Mouse (Mus musculus) intestine, embryonic 14.5 days (tissue): ENCODE data around the gene Siae. TPM values are rescaled to one million over a fixed set of nuclear protein-coding genes. Genes with fewer than 3 reads are reported as not detected.

Experiments used
- ATAC-seq: fragments of 200-750 bp; cut with Nextera tagmentation; replicated peaks from 2 replicates; pipeline ENCODE4 v1.8.0; 2017; ENCODE audit warnings: low read depth, moderate number of reproducible peaks, moderate TSS enrichment, moderate library complexity; ENCODE audit not compliant: low FRiP score, low TSS enrichment
- DNase-seq: peaks from one replicate; pipeline ENCODE4 v3.0.0-alpha.2; 2018; ENCODE audit warnings: low spot score
- H3K27ac ChIP-seq: fragments of 300-500 bp; sonication (generic); 2 replicates; pipeline ENCODE4 v1.5.1; 2014; ENCODE audit warnings: low read depth, mild to moderate bottlenecking, control low read depth
- H3K27me3 ChIP-seq: fragments of 300-500 bp; sonication (generic); replicated peaks from 2 replicates; pipeline ENCODE4 v1.6.1; 2014; ENCODE audit warnings: low read length, control low read depth; ENCODE audit not compliant: control insufficient read depth, insufficient read depth
- H3K36me3 ChIP-seq: fragments of 300-500 bp; sonication (generic); 2 replicates; pipeline ENCODE4 v1.6.1; 2014; ENCODE audit warnings: low read length, control low read depth; ENCODE audit not compliant: control insufficient read depth, insufficient read depth
- H3K4me1 ChIP-seq: fragments of 300-500 bp; sonication (generic); replicated peaks from 2 replicates; pipeline ENCODE4 v1.6.1; 2014; ENCODE audit warnings: low read length, control low read depth, mixed read lengths; ENCODE audit not compliant: control insufficient read depth, insufficient read depth
- H3K4me2 ChIP-seq: fragments of 300-500 bp; sonication (generic); 2 replicates; pipeline ENCODE4 v1.6.1; 2014; ENCODE audit warnings: low read length
- H3K4me3 ChIP-seq: fragments of 300-500 bp; sonication (generic); 2 replicates; pipeline ENCODE4 v1.5.1; 2014; ENCODE audit warnings: low read depth, low read length, control low read depth, mixed read lengths
- H3K9ac ChIP-seq: fragments of 300-500 bp; sonication (generic); 2 replicates; pipeline ENCODE4 v1.6.1; 2014; ENCODE audit warnings: mild to moderate bottlenecking, low read length
- H3K9me3 ChIP-seq: fragments of 300-500 bp; sonication (generic); 2 replicates; pipeline ENCODE4 v1.6.1; 2016; ENCODE audit warnings: low read length, control low read depth; ENCODE audit not compliant: control insufficient read depth
- whole genome bisulfite sequencing: fragments of 180-500 bp; shearing (Covaris S2); extraction: QIAGEN DNeasy Blood & Tissue Kit; methylation state at CpG from one replicate; pipeline ENCODE4 v1.1.7; 2014; 5-methylcytosine and 5-hydroxymethylcytosine counted together
- polyA plus RNA-seq: library from polyadenylated mRNA; unstranded; fragments of >200 nt; fragmentation: Nextera tagmentation; extraction: Ambion mirVana; gene quantifications from 2 replicates; pipeline ENCODE4 v1.2.1, GENCODE M21; 2014

The Siae gene
- polyA plus RNA-seq, 1 experiment from 2014 or later: 12.2 TPM

GRCm38 (mm10) chr9:37632305-37632704 lies 76.8 kb downstream of the Siae start:
- ATAC-seq (no peak), DNase-seq (no peak)
- Histone ChIP-seq H3K27ac (no peak overlapping the region), H3K9me3 (no peaks in the 10 kb centered on the region), H3K4me2 (no peak overlapping the region), H3K36me3 (no peaks in the 10 kb centered on the region), H3K27me3 (no peaks in the 10 kb centered on the region), H3K4me1 (no peaks in the 10 kb centered on the region), H3K4me3 (no peak overlapping the region), H3K9ac (no peak overlapping the region)
- WGBS: 74% methylated on average over 2 of the region's 2 CpGs

- no peak for ATAC-seq
- 91% methylated on average over 3 of the region's 3 CpGs for whole genome bisulfite sequencing
- no peak overlapping the region for H3K27ac ChIP-seq
- no peak overlapping the region for H3K4me2 ChIP-seq
- no peak overlapping the region for H3K4me3 ChIP-seq
- H3K9ac ChIP-seq: no peak overlapping the region
- DNase-seq: no peak
- H3K27me3 ChIP-seq: no peaks in the 10 kb centered on the region
- H3K9me3 ChIP-seq: no peaks in the 10 kb centered on the region
- no peaks in the 10 kb centered on the region for H3K4me1 ChIP-seq
- H3K36me3 ChIP-seq: no peaks in the 10 kb centered on the region
Observed at GRCm38 (mm10) chr9:37634269-37634668, 78.8 kb downstream of the Siae start.

GRCm38 (mm10) chr9:37636335-37636734 lies 80.8 kb downstream of the Siae start:
- WGBS: 22% methylated on average over 7 of the region's 7 CpGs
- no peaks in the 10 kb centered on the region for H3K36me3 ChIP-seq
- no peaks in the 10 kb centered on the region for H3K27me3 ChIP-seq
- H3K9me3 ChIP-seq: no peaks in the 10 kb centered on the region
- no peak for ATAC-seq
- no peak overlapping the region for H3K27ac ChIP-seq
- H3K4me1 ChIP-seq: no peaks in the 10 kb centered on the region
- no peak overlapping the region for H3K9ac ChIP-seq
- peak; percentile 58 for DNase-seq
- H3K4me3 ChIP-seq: no peak overlapping the region
- no peak overlapping the region for H3K4me2 ChIP-seq

DNA sequence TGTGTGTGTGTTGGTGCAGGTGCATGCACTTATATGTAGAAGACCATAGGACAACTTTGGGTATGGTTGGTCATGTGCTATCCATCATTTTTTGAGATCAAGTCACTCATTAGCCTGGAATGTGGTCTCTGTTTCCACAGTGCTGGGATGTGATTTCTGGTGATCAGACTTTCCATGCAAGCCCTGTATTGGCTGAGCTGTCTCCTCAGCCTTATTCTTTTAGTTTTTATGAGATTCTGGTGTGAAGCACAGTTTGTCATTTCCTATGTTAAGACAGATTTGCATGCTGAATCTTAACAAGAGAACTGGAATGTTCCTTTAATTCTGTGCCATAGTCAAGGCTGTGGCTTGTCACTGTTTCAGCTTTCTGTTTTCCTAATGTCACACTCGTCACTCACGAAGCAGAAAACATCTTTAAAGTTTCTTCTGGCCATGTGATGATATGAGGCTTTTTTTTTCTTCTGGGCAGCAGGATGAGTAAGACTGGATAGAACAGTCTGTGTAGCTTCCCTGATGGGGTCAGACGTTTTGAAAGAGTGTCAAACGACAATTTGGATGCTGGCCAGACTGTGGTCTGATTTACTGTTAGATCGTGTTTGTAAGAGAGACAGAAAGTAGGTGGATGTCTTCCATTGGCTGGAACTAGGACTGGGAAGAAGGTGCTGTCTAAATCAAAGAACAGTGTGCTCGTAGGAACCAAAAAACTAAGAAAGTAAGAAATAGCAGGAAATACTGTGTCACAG lies 81.5 kb downstream of the Siae start:
- Histone ChIP-seq H3K36me3 (no peaks in the 10 kb centered on the region), H3K9ac (no peak overlapping the region), H3K27ac (no peak overlapping the region), H3K4me3 (no peak overlapping the region), H3K4me2 (no peak overlapping the region), H3K9me3 (no peaks in the 10 kb centered on the region), H3K4me1 (no peaks in the 10 kb centered on the region), H3K27me3 (no peaks in the 10 kb centered on the region)
- WGBS: 40% methylated on average over 6 of the region's 6 CpGs
- ATAC-seq (no peak), DNase-seq (no peak)

DNA sequence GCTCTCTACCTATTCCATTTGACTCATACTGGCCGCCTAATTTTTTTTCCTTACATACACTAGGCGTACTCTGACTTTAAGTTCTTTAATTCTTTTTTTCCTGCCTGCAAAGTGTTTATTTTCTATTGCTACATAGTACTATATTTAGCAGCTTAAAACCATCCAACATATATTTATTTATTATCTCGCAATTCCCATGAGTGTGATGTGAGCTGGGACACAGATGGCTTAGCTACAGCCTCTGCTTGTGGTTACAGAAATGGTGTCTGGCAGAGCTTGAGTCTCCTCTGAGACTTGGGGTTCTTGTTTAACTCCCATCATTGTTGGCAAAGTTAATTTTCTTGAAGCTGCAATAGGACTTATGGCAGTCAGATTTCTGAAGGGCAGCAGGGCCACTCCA lies 83.2 kb downstream of the Siae start:
- DNase-seq (no peak), ATAC-seq (no peak)
- Histone ChIP-seq H3K9ac (no peak overlapping the region), H3K36me3 (no peaks in the 10 kb centered on the region), H3K4me3 (no peak overlapping the region), H3K9me3 (no peaks in the 10 kb centered on the region), H3K4me1 (no peaks in the 10 kb centered on the region), H3K27me3 (no peaks in the 10 kb centered on the region), H3K27ac (no peak overlapping the region), H3K4me2 (no peak overlapping the region)
- 76% methylated on average over 3 of the region's 3 CpGs for WGBS

GRCm38 (mm10) chr9:37646246-37646645 lies 90.7 kb downstream of the Siae start:
- Histone ChIP-seq H3K4me1 (no peaks in the 10 kb centered on the region), H3K9ac (no peak overlapping the region), H3K27me3 (no peaks in the 10 kb centered on the region), H3K9me3 (no peaks in the 10 kb centered on the region), H3K4me2 (no peak overlapping the region), H3K27ac (no peak overlapping the region), H3K4me3 (no peak overlapping the region), H3K36me3 (peaks cover 37% of the 10 kb centered on the region)
- 85% methylated on average over 3 of the region's 3 CpGs for WGBS
- ATAC-seq: no peak
- DNase-seq: no peak

DNA sequence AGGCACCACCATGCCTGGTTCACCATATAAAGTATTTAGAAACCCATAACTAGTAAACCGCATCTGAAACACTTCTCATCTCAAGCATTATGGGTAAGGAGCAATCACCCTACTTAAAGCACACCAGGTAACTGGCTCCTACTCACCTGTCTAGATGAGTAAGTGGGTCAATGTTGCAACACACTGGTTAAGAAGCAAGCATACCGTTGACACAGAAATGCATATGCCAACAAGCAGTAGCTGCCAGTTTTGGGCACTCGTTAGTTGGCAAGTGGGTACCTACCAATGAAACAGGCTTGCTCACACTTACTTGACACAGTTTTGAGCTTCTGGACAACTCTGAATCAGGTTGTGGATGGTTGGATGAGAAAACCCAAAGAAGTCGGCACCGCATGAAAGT lies 95.1 kb downstream of the Siae start:
- Histone ChIP-seq H3K36me3 (peaks cover 76% of the 10 kb centered on the region), H3K4me1 (peaks cover 4% of the 10 kb centered on the region; the same call in 1 of the 2 replicates), H3K4me2 (no peak overlapping the region), H3K9ac (no peak overlapping the region), H3K27me3 (no peaks in the 10 kb centered on the region), H3K27ac (no peak overlapping the region), H3K4me3 (no peak overlapping the region), H3K9me3 (no peaks in the 10 kb centered on the region)
- ATAC-seq (no peak), DNase-seq (no peak)
- 97% methylated on average over 5 of the region's 5 CpGs for WGBS

DNA sequence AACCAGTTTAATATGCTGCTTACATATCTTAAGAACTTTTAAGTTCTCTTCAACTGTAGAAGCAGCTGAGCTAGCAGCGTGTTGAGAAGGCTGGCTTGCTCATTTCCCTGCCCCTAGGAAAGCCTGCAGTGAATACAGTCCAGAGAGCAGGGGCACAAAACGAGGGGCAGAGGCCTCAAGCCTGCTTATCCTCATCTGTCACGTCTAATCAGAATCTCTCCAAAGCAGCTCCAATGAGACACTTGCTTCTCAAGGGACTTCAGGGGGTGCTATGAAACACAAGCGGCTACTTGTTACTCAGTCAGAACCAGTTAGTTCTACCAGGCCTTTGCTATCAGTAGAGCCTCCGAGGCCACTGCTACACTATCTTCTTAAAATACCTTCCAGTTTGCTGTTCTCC lies 98.3 kb downstream of the Siae start:
- no peak for ATAC-seq
- 82% methylated on average over 5 of the region's 5 CpGs for WGBS

GRCm38 (mm10) chr9:37655961-37656360 lies 100.5 kb downstream of the Siae start:
- Histone ChIP-seq H3K4me2 (peak overlapping the region; percentile 91), H3K9me3 (no peaks in the 10 kb centered on the region), H3K4me3 (peak overlapping the region; percentile 71), H3K27ac (peak overlapping the region; percentile 85; the same call in 1 of the 2 replicates), H3K9ac (peak overlapping the region; percentile 66; the same call in 1 of the 2 replicates), H3K36me3 (peaks cover 42% of the 10 kb centered on the region), H3K4me1 (peaks cover 4% of the 10 kb centered on the region; the same call in 1 of the 2 replicates), H3K27me3 (no peaks in the 10 kb centered on the region)
- DNase-seq (no peak), ATAC-seq (no peak)
- WGBS: 59% methylated on average over 8 of the region's 8 CpGs

More for the DNA sequence above, 98.3 kb downstream of the Siae start:
- H3K4me1 ChIP-seq: peaks cover 4% of the 10 kb centered on the region; the same call in 1 of the 2 replicates
- no peaks in the 10 kb centered on the region for H3K27me3 ChIP-seq
- DNase-seq: no peak
- no peak overlapping the region for H3K27ac ChIP-seq
- no peak overlapping the region for H3K4me2 ChIP-seq
- peaks cover 63% of the 10 kb centered on the region for H3K36me3 ChIP-seq
- H3K4me3 ChIP-seq: no peak overlapping the region
- no peak overlapping the region for H3K9ac ChIP-seq
- H3K9me3 ChIP-seq: no peaks in the 10 kb centered on the region
